Mouse (Mus musculus) adrenal gland, postnatal 14 days (tissue): ENCODE data around the gene Slc25a24. TPM values are rescaled to one million over a fixed set of nuclear protein-coding genes. Genes with fewer than 3 reads are reported as not detected.

Source experiments
- DNase-seq: peaks from one replicate; pipeline ENCODE4 v3.0.0; 2021; ENCODE audit warnings: mixed read lengths
- total RNA-seq: library from RNA; stranded (reverse); gene quantifications from 2 replicates; pipeline ENCODE4 v1.2.3, GENCODE M21; 2021

Slc25a24 gene
- total RNA-seq, 1 experiment from 2014 or later = 41.6 TPM

GRCm38 (mm10) chr3:109169121-109169520 lies 46.2 kb downstream of the Slc25a24 start:
- no peak for DNase-seq

- peak; percentile 79 for DNase-seq
These were observed 48.3 kb downstream of the Slc25a24 start for GRCm38 (mm10) chr3:109171070-109171778.

GRCm38 (mm10) chr3:109174394-109174793 lies 51.4 kb downstream of the Slc25a24 start:
- no peak for DNase-seq

- DNase-seq = no peak
These were observed 55.8 kb downstream of the Slc25a24 start for GRCm38 (mm10) chr3:109178705-109179104.

GRCm38 (mm10) chr3:109179528-109180076 lies 56.7 kb downstream of the Slc25a24 start:
- no peak for DNase-seq

GRCm38 (mm10) chr3:109196166-109196565 lies 73.2 kb downstream of the Slc25a24 start:
- DNase-seq = no peak

- DNase-seq = peak; percentile 7
These were observed 76.3 kb downstream of the Slc25a24 start for GRCm38 (mm10) chr3:109199280-109199679.

- DNase-seq = no peak
These were observed 89.4 kb downstream of the Slc25a24 start for GRCm38 (mm10) chr3:109212322-109212721.

GRCm38 (mm10) chr3:109216352-109216751 lies 93.4 kb downstream of the Slc25a24 start:
- no peak for DNase-seq

Other genes starting within 250 kb of the Slc25a24 start
- 0.11 and 0.49 TPM in 2 replicates for gene Fndc7, start 233.1 kb upstream of the Slc25a24 start, total RNA-seq
- gene Prpf38b, start 211.4 kb upstream of the Slc25a24 start, total RNA-seq = 72.2 and 72.4 TPM in 2 replicates
- gene Henmt1, start 183.3 kb upstream of the Slc25a24 start, total RNA-seq = not detected in 2 replicates
- gene Gm9857, start 182.7 kb upstream of the Slc25a24 start, total RNA-seq = not detected in 2 replicates
- 10.8 and 18.3 TPM in 2 replicates for gene Fam102b, start 95.5 kb upstream of the Slc25a24 start, total RNA-seq
- gene Slc25a54, start 42.7 kb upstream of the Slc25a24 start, total RNA-seq = not detected in 2 replicates
- gene Vav3, start 217.5 kb downstream of the Slc25a24 start, total RNA-seq = 5.6 and 7.2 TPM in 2 replicates